Mouse (Mus musculus): ENCODE results near the gene Tor1aip1. TPM values are rescaled to one million over a fixed set of nuclear protein-coding genes. Genes with fewer than 3 reads are reported as not detected.

The Tor1aip1 gene
- 23.8 TPM for polyA plus RNA-seq (2015; fragmentation: Illumina TruSeq; extraction: RNeasy Lipid Tissue Mini Kit (QIAGEN cat#74804); ENCODE audit: low read depth, low replicate concordance)

GRCm38 (mm10) chr1:156035930-156036737 lies at the start of gene Tor1aip1:
TSS of gene Tor1aip1 (minus strand) at chr1:156036480.

GRCm38 (mm10) chr1:156035269-156035929 lies 881 bp downstream of the Tor1aip1 start, which contains the start of gene Tor1aip2:
TSS of gene Tor1aip2 (plus strand) at chr1:156035403.

GRCm38 (mm10) chr1:155973068-155973718 lies 63.1 kb downstream of the Tor1aip1 start, which contains the start of gene Cep350:
TSS of gene Cep350 (minus strand) at chr1:155973255.

Other genes starting within 250 kb of the Tor1aip1 start
- 25.0 TPM for gene Qsox1, start 223.6 kb downstream of the Tor1aip1 start, polyA plus RNA-seq (2015; fragmentation: Illumina TruSeq; extraction: RNeasy Lipid Tissue Mini Kit (QIAGEN cat#74804); ENCODE audit: low read depth, low replicate concordance)
- gene Cep350, start 63.2 kb downstream of the Tor1aip1 start, polyA plus RNA-seq (2015; fragmentation: Illumina TruSeq; extraction: RNeasy Lipid Tissue Mini Kit (QIAGEN cat#74804); ENCODE audit: low read depth, low replicate concordance), result 16.0 TPM
- 46.3 TPM for gene Tor1aip2, start 1.1 kb downstream of the Tor1aip1 start, polyA plus RNA-seq (2015; fragmentation: Illumina TruSeq; extraction: RNeasy Lipid Tissue Mini Kit (QIAGEN cat#74804); ENCODE audit: low read depth, low replicate concordance)
- gene Fam163a, start 168.5 kb upstream of the Tor1aip1 start, polyA plus RNA-seq (2015; fragmentation: Illumina TruSeq; extraction: RNeasy Lipid Tissue Mini Kit (QIAGEN cat#74804); ENCODE audit: low read depth, low replicate concordance), result 6.4 TPM

All from brain, adult 10 weeks (tissue).